Mouse (Mus musculus): ENCODE data around the gene Elf5.

Gene Elf5

GRCm38 (mm10) chr2:103411348-103411747 is at the start of gene Elf5:
TSS of gene Elf5 (plus strand) at chr2:103411688.
- CTCF ChIA-PET = no interaction called here

GRCm38 (mm10) chr2:103372541-103372940 is 38.9 kb upstream of the Elf5 start:
- CTCF ChIA-PET = no interaction called here

GRCm38 (mm10) chr2:103379502-103380160 is 31.9 kb upstream of the Elf5 start:
- CTCF ChIA-PET = no interaction called here

- CTCF ChIA-PET = no interaction called here
Measured at GRCm38 (mm10) chr2:103382174-103382573, 29.3 kb upstream of the Elf5 start.

- CTCF ChIA-PET = no interaction called here
Measured at GRCm38 (mm10) chr2:103387881-103388280, 23.6 kb upstream of the Elf5 start.

GRCm38 (mm10) chr2:103388311-103388710 is 23.2 kb upstream of the Elf5 start:
- CTCF ChIA-PET = no interaction called here

- CTCF ChIA-PET = no interaction called here
Measured at GRCm38 (mm10) chr2:103390086-103390988, 21.2 kb upstream of the Elf5 start.

- CTCF ChIA-PET = no interaction called here
Measured at GRCm38 (mm10) chr2:103391626-103392025, 19.9 kb upstream of the Elf5 start.

- CTCF ChIA-PET = no interaction called here
Measured at GRCm38 (mm10) chr2:103398110-103398509, 13.4 kb upstream of the Elf5 start.

GRCm38 (mm10) chr2:103400691-103401090 is 10.8 kb upstream of the Elf5 start:
- CTCF ChIA-PET = interaction anchor here (0.7 kb wide), 1 partner anchor 9 kb away, joined by 3 read pairs; no protein-coding TSS in a partner anchor

GRCm38 (mm10) chr2:103406239-103406638 is 5.2 kb upstream of the Elf5 start:
- CTCF ChIA-PET = no interaction called here

GRCm38 (mm10) chr2:103411816-103412215 is 328 bp downstream of the Elf5 start:
- CTCF ChIA-PET = no interaction called here

GRCm38 (mm10) chr2:103413381-103413780 is 1.9 kb downstream of the Elf5 start:
- CTCF ChIA-PET = no interaction called here

GRCm38 (mm10) chr2:103415774-103416173 is 4.3 kb downstream of the Elf5 start:
- CTCF ChIA-PET = no interaction called here

- CTCF ChIA-PET = interaction anchor here (0.6 kb wide), 1 partner anchor 570 kb away, joined by 6 read pairs; no protein-coding TSS in a partner anchor
Measured at GRCm38 (mm10) chr2:103420650-103421507, 9.4 kb downstream of the Elf5 start.

GRCm38 (mm10) chr2:103423884-103424283 is 12.4 kb downstream of the Elf5 start:
- CTCF ChIA-PET = interaction anchor here (0.6 kb wide), 1 partner anchor 1493 kb away, joined by 4 read pairs; no protein-coding TSS in a partner anchor

- CTCF ChIA-PET = interaction anchor here (0.6 kb wide), 1 partner anchor 1494 kb away, joined by 4 read pairs; no protein-coding TSS in a partner anchor
Measured at GRCm38 (mm10) chr2:103424349-103425026, 13.0 kb downstream of the Elf5 start.

- CTCF ChIA-PET = no interaction called here
Measured at GRCm38 (mm10) chr2:103425456-103426063, 14.1 kb downstream of the Elf5 start.

- CTCF ChIA-PET = interaction anchor here (0.7 kb wide), 1 partner anchor 1392 kb away, joined by 5 read pairs; no protein-coding TSS in a partner anchor
Measured at GRCm38 (mm10) chr2:103428356-103428755, 16.9 kb downstream of the Elf5 start.

GRCm38 (mm10) chr2:103430712-103431111 is 19.2 kb downstream of the Elf5 start:
- CTCF ChIA-PET = no interaction called here

Measured in spleen, embryonic (tissue).